Mouse (Mus musculus): ENCODE data around the gene Phxr2.

Gene Phxr2

GRCm38 (mm10) chr10:99126225-99126624 lies at the start of gene Phxr2:
Phxr2 (minus strand) TSS chr10:99126325.
- in situ Hi-C loops (cut with MboI, MseI) = no loop called here

GRCm38 (mm10) chr10:99172906-99173507 lies 46.9 kb upstream of the Phxr2 start:
- in situ Hi-C loops (cut with MboI, MseI) = loop anchor here (25.0 kb wide), 1 partner anchor 1314 kb away; the partner anchor contains the start of genes Cep290 and Tmtc3

GRCm38 (mm10) chr10:99171961-99172497 lies 45.9 kb upstream of the Phxr2 start:
- in situ Hi-C loops (cut with MboI, MseI) = loop anchor here (25.0 kb wide), 1 partner anchor 1315 kb away; the partner anchor contains the start of genes Cep290 and Tmtc3

GRCm38 (mm10) chr10:99169765-99170129 lies 43.6 kb upstream of the Phxr2 start:
- in situ Hi-C loops (cut with MboI, MseI) = loop anchor here (25.0 kb wide), 1 partner anchor 1318 kb away; the partner anchor contains the start of genes Cep290 and Tmtc3

- in situ Hi-C loops (cut with MboI, MseI) = loop anchor here (25.0 kb wide), 1 partner anchor 1318 kb away; the partner anchor contains the start of genes Cep290 and Tmtc3
Observed at GRCm38 (mm10) chr10:99168840-99169764, 43.0 kb upstream of the Phxr2 start.

- in situ Hi-C loops (cut with MboI, MseI) = loop anchor here (25.0 kb wide), 1 partner anchor 1319 kb away; the partner anchor contains the start of genes Cep290 and Tmtc3
Observed at GRCm38 (mm10) chr10:99168404-99168803, 42.3 kb upstream of the Phxr2 start.

GRCm38 (mm10) chr10:99166392-99166791 lies 40.3 kb upstream of the Phxr2 start:
- in situ Hi-C loops (cut with MboI, MseI) = loop anchor here (25.0 kb wide), 1 partner anchor 1321 kb away; the partner anchor contains the start of genes Cep290 and Tmtc3

- in situ Hi-C loops (cut with MboI, MseI) = loop anchor here (25.0 kb wide), 1 partner anchor 1321 kb away; the partner anchor contains the start of genes Cep290 and Tmtc3
Observed at GRCm38 (mm10) chr10:99165751-99166282, 39.7 kb upstream of the Phxr2 start.

- in situ Hi-C loops (cut with MboI, MseI) = loop anchor here (5.0 to 25.0 kb wide), 2 partner anchors 457 to 1322 kb away; partner anchors contain the start of genes Cep290 and Tmtc3
Observed at GRCm38 (mm10) chr10:99164871-99165477, 38.8 kb upstream of the Phxr2 start.

GRCm38 (mm10) chr10:99163002-99163401 lies 36.9 kb upstream of the Phxr2 start:
- in situ Hi-C loops (cut with MboI, MseI) = loop anchor here (5.0 to 25.0 kb wide), 2 partner anchors 459 to 1324 kb away; partner anchors contain the start of genes Cep290 and Tmtc3

GRCm38 (mm10) chr10:99161987-99162582 lies 36.0 kb upstream of the Phxr2 start:
- in situ Hi-C loops (cut with MboI, MseI) = loop anchor here (5.0 to 25.0 kb wide), 2 partner anchors 460 to 1325 kb away; partner anchors contain the start of genes Cep290 and Tmtc3

- in situ Hi-C loops (cut with MboI, MseI) = loop anchor here (25.0 kb wide), 1 partner anchor 1330 kb away; the partner anchor contains the start of genes Cep290 and Tmtc3
Observed at GRCm38 (mm10) chr10:99157697-99158096, 31.6 kb upstream of the Phxr2 start.

GRCm38 (mm10) chr10:99156808-99157207 lies 30.7 kb upstream of the Phxr2 start:
- in situ Hi-C loops (cut with MboI, MseI) = loop anchor here (25.0 kb wide), 1 partner anchor 1330 kb away; the partner anchor contains the start of genes Cep290 and Tmtc3

GRCm38 (mm10) chr10:99154635-99155034 lies 28.5 kb upstream of the Phxr2 start:
- in situ Hi-C loops (cut with MboI, MseI) = loop anchor here (25.0 kb wide), 1 partner anchor 1333 kb away; the partner anchor contains the start of genes Cep290 and Tmtc3

GRCm38 (mm10) chr10:99152063-99152462 lies 25.9 kb upstream of the Phxr2 start:
- in situ Hi-C loops (cut with MboI, MseI) = loop anchor here (25.0 kb wide), 1 partner anchor 1335 kb away; the partner anchor contains the start of genes Cep290 and Tmtc3

- in situ Hi-C loops (cut with MboI, MseI) = loop anchor here (25.0 kb wide), 1 partner anchor 1336 kb away; the partner anchor contains the start of genes Cep290 and Tmtc3
Observed at GRCm38 (mm10) chr10:99151580-99151979, 25.5 kb upstream of the Phxr2 start.

- in situ Hi-C loops (cut with MboI, MseI) = loop anchor here (25.0 kb wide), 1 partner anchor 1337 kb away; the partner anchor contains the start of genes Cep290 and Tmtc3
Observed at GRCm38 (mm10) chr10:99150016-99150415, 23.9 kb upstream of the Phxr2 start.

- in situ Hi-C loops (cut with MboI, MseI) = no loop called here
Observed at GRCm38 (mm10) chr10:99146596-99146995, 20.5 kb upstream of the Phxr2 start.

GRCm38 (mm10) chr10:99145611-99146010 lies 19.5 kb upstream of the Phxr2 start:
- in situ Hi-C loops (cut with MboI, MseI) = no loop called here

- in situ Hi-C loops (cut with MboI, MseI) = no loop called here
Observed at GRCm38 (mm10) chr10:99136337-99136736, 10.2 kb upstream of the Phxr2 start.
